Mouse (Mus musculus): ENCODE results near the gene Col19a1. TPM values are rescaled to one million over a fixed set of nuclear protein-coding genes. Genes with fewer than 3 reads are reported as not detected.

Col19a1 gene
- total RNA-seq (2022) = 1 to 10 TPM in 3 of 4 experiments, under 1 TPM in 1; 0.87 to 1.8 (median 1.2) TPM

DNA sequence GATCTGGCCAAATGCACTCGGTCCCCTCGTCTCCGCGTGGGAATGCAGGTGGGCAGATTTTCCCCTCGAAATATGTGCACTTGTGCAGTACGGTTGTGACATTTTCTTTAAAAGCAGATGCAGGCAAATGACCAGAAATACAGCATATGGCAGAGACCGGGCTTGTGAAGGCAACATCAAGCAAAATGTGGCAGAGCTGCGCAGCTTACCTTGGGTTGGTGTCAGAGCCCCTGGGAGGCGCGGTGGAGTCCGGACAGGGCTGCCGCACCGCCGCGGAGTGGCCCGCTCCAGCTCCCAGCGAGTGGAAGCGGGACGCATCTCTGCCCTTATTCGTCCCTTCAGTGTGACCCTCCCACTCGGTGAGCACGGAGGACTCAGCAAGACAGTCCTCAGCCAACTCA lies at the start of gene Col19a1:
Col19a1 (minus strand) TSS at position 332 of the 401 bp plus-strand sequence.
- no peak for DNase-seq (ENCODE audit: low spot score in 2 of 2)

- no peak for DNase-seq (ENCODE audit: low spot score in 2 of 2)
Observed at GRCm38 (mm10) chr1:24633553-24634132, 46.4 kb upstream of the Col19a1 start.

DNA sequence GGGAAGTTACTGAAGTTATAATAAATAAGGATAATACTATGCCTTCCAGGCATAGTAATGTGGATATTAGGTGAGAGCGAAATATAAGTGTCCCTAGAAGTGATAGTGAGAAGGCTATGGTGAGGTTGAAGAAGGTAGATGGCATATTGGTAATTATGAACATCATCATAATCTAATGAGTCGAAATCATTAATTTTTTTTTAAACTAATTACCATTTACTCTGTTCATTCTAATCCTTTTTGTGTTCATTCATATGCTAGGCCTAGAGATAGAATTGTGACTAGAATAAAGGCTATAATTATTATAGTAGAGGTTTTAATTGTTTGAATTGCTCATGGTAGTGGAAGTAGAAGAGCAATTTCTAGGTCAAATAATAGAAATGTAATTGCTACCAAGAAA lies 25.3 kb upstream of the Col19a1 start:
- peak in 1 of 2 experiments; percentile 56 for DNase-seq (ENCODE audit: low spot score in 2 of 2)

DNA sequence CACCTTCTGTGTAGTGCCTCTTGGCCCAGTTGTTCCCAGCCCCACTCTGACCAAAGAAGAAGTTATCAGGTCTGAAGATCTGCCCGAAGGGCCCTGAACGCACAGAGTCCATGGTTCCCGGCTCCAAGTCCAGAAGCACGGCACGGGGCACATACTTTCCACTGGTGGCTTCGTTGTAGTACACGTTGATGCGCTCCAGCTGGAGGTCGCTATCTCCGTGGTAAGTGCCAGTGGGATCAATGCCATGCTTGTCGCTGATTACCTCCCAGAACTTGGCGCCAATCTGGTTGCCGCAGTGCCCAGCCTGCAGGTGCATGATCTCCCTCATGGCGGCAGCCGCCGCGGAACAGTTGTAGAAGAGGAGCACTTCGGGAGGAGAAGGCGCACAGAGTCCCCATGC lies 7.8 kb upstream of the Col19a1 start:
- DNase-seq (ENCODE audit: low spot score in 2 of 2) = no peak

- DNase-seq (ENCODE audit: low spot score in 2 of 2) = peak in 1 of 2 experiments; percentile 21
Observed at GRCm38 (mm10) chr1:24586370-24587140, 717 bp downstream of the Col19a1 start.

DNA sequence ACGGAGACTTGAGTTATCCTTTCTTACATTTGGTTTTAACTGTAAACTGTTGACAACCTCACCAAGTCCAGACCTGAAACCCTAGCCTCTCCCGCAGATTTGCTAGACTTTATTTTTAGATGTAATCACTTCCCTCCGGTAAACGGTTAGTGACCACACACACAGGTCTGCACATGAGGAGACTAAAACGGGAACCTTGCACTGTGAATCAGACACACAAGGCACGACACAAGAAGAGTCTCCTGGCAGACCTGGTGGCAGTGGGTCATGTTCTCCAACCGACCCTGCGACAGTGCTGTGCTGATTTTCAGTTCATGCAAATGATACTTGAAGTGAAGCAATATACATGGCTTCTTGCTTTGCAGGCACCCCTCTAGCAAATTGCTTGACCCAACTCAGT lies 14.7 kb downstream of the Col19a1 start:
- no peak for DNase-seq (ENCODE audit: low spot score in 2 of 2)

DNA sequence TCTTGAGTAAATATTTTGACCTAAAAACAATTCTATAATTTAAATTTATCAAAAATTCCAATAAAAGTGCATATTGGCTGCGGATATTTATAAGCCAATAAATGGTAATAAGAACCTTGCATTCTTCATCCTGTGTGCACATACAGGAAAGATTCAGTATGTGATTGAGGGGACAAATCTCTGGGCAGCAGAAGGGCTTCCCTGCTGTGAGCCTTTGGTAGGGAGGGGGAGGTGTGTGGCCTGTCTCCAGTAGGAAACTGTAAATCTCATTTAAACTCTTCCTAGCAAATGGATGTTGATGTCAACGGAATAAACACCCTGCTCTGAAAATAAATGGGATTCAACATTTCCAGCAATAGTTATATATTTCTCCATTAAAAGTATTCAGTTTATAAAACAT lies 23.2 kb downstream of the Col19a1 start:
- DNase-seq (ENCODE audit: low spot score in 2 of 2) = no peak

- DNase-seq (ENCODE audit: low spot score in 2 of 2) = no peak
Observed at GRCm38 (mm10) chr1:24558005-24558404, 29.3 kb downstream of the Col19a1 start.

- DNase-seq (ENCODE audit: low spot score in 2 of 2) = no peak
Observed at GRCm38 (mm10) chr1:24553462-24553861, 33.8 kb downstream of the Col19a1 start.

- DNase-seq (ENCODE audit: low spot score in 2 of 2) = no peak
Observed at GRCm38 (mm10) chr1:24550560-24551280, 36.6 kb downstream of the Col19a1 start.

GRCm38 (mm10) chr1:24550031-24550430 lies 37.2 kb downstream of the Col19a1 start:
- peak in 1 of 2 experiments; percentile 10 for DNase-seq (ENCODE audit: low spot score in 2 of 2)

GRCm38 (mm10) chr1:24549050-24549449 lies 38.2 kb downstream of the Col19a1 start:
- no peak for DNase-seq (ENCODE audit: low spot score in 2 of 2)

DNA sequence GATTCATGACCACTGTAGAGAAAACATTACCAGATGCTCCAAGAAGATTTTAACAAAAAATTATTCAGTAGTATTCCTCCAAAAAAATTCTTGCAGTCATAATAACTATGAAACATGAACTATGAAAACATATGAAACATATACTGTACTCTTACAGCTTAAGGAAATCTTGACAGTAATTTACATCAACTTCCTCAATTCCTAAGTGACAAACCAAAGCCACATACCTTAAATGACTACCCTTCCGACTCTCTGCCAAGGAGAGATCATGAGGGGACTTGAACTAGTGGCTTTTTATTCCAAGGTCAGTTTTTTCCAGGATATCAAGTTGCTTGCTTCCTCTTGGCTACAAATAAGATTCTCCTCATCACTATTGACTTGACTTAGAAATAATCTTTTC lies 39.7 kb downstream of the Col19a1 start:
- no peak for DNase-seq (ENCODE audit: low spot score in 2 of 2)

- no peak for DNase-seq (ENCODE audit: low spot score in 2 of 2)
Observed at GRCm38 (mm10) chr1:24539852-24540251, 47.4 kb downstream of the Col19a1 start.

- no peak for DNase-seq (ENCODE audit: low spot score in 2 of 2)
Observed at GRCm38 (mm10) chr1:24527194-24527593, 60.1 kb downstream of the Col19a1 start.

DNA sequence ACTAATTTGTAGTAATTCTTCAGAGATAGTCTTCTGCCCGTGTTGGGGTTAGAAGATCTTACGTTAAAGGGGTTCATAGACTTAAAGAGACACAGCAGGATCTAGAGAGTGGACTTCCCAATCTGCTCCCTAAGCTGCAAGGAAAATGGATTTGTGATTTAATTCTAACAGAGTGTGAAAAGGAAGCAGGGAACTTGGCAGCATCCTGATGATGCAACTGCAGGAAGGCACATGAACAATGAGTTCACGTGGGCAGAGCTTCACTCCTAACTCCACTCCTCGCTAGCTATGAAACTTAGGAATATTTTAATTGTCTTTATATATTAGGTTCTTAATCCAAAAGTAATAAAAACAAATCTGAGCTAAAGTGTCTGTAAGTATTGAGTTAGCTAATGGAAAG lies 69.8 kb downstream of the Col19a1 start:
- DNase-seq (ENCODE audit: low spot score in 2 of 2) = no peak

DNA sequence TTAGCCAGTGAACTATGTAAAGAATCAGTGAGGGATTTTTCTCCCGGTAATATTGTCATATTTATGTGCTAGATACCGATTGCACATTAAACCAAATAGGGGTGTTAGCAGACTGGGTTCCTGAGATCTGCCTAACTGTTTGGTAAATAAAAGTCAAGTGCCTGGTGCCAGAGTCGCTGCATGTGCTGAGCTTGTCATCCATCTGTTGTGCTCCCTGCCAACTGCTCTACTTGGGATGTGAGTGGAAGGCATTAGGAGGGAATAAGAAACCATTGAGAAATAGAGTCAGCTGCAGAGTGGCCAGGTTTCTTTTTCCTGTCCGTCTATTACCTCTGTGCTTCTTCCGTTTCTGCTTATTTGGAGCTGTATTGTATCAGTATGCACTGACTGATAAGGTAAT lies 71.9 kb downstream of the Col19a1 start:
- no peak for DNase-seq (ENCODE audit: low spot score in 2 of 2)

- DNase-seq (ENCODE audit: low spot score in 2 of 2) = no peak
Observed at GRCm38 (mm10) chr1:24511536-24511935, 75.7 kb downstream of the Col19a1 start.

DNA sequence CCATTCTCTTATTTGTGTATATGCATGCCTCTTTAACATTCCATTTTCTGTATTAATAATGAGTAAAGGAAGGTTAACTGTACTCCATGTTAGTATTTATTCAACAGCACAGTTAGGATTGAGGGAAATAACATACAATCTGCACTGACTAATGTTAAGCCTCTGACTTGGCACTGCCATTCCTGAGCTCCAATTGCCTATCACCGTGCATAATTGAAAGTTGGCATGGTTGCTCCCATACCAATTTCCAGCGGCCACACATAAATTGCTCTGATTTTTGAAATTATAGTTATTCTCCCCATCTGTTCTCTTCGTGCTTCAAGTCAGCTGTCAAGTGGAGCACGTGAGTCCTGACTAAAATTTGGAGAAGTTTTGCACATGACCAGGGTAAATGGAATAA lies 91.9 kb downstream of the Col19a1 start:
- DNase-seq (ENCODE audit: low spot score in 2 of 2) = no peak

GRCm38 (mm10) chr1:24484161-24484560 lies 103.1 kb downstream of the Col19a1 start:
- DNase-seq (ENCODE audit: low spot score in 2 of 2) = no peak

DNA sequence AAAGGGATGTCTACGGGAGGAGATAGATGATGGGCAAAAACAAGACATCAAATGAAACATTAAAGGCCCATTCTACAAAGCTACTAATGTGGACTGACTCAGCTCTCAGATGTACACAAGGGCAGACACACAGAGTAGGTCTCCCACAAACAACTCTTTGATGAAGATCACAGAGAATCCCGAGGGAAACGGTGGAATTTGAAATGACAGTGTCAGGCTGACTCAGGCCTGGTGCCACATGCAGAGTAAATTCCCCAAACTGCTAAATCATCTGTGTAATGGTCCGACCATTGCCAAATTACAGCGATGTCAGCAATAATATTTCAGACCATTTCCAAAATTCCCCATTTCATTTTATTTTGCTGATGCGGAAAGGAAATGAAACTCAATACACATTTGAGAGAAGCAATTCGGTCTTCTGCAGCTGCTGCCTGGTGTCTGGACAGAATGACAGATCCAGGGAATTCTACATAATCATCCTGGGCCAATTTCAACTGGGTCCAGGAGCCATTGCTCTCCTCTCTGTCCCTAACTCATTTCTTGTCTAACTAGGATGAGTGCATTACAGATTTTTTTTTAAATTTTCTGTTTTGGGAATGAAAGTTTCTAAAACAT lies 116.1 kb downstream of the Col19a1 start:
- DNase-seq (ENCODE audit: low spot score in 2 of 2) = no peak

- DNase-seq (ENCODE audit: low spot score in 2 of 2) = no peak
Observed at GRCm38 (mm10) chr1:24470633-24471032, 116.6 kb downstream of the Col19a1 start.

Measured in gastrocnemius, adult 8-10 months (tissue).